Mouse (Mus musculus): ENCODE measurements around the gene Dnah6. TPM values are rescaled to one million over a fixed set of nuclear protein-coding genes. Genes with fewer than 3 reads are reported as not detected.

Gene Dnah6
- total and polyA plus RNA-seq, 2 experiments = not detected

DNA sequence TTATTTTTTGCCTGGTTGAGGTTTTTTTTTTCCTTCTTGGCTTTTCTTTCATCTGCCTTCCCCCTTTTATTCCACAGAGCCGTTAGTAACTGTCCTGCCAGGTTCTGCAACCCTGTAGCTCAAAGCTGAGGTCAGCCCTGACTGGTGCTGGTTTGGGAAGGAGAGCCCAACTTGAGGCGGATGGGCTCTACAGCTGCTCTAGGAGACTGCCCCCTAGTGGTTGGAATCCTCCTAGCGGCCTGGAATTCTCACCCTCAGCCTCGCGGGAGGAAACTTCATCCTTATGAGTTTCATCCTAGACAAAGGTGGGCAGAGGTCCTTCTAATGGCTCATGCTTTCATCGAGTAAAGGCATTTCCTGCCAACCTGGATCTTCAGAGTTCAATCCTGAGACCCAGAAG, 211.4 kb downstream of the Dnah6 start:
- no peak overlapping the region for H3K4me3 ChIP-seq (ENCODE audit: insufficient read depth, low read depth, low read length)
- no peaks in the 10 kb centered on the region for H3K27me3 ChIP-seq (ENCODE audit: control insufficient read depth, insufficient read depth, low read length)
- H3K9ac ChIP-seq (ENCODE audit: low read depth, low read length) = no peak overlapping the region
- no peaks in the 10 kb centered on the region for H3K79me2 ChIP-seq (ENCODE audit: control insufficient read depth, insufficient read depth, low read length)
- peak; percentile 19 for DNase-seq (ENCODE audit: extremely low read depth, low read depth, low spot score)
- no peak for TF ChIP-seq POLR2A (IDR thresholded peaks at IDR 0.05; ENCODE audit: extremely low read depth, insufficient read depth, low read length)
- TF ChIP-seq CTCF (IDR thresholded peaks at IDR 0.05; ENCODE audit: low read depth, low read length) = peak; percentile 84
- no peaks in the 10 kb centered on the region for H3K4me1 ChIP-seq (ENCODE audit: control insufficient read depth, insufficient read depth, low read length)
- no peaks in the 10 kb centered on the region for H3K36me3 ChIP-seq (ENCODE audit: control insufficient read depth, insufficient read depth, low read length)
- WGBS = 37% methylated on average over 6 of the region's 6 CpGs
- no peak overlapping the region for H3K27ac ChIP-seq (replicated peaks; ENCODE audit: insufficient read depth, low read depth, low read length)

DNA sequence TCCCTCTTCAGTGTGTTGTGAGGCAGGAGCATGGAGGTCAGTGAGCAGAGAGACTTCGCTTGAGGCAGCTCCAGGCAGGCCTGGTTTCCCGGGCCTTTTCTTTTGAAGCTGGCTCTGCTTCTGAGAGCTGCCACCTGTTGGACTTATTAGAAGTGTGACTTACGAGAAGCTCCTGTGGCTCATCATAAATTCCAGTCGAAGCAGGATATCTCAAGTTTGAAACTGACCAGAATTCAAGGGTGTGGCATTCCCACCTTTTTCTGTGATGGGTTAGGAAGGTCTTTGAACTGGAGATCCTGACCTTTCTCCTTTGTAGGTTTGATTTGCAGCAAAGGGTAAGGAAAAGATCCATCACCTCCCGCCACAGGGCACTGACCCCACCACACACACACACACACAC, 217.8 kb downstream of the Dnah6 start:
- no peaks in the 10 kb centered on the region for H3K4me1 ChIP-seq (ENCODE audit: control insufficient read depth, insufficient read depth, low read length)
- no peak overlapping the region for H3K9ac ChIP-seq (ENCODE audit: low read depth, low read length)
- H3K27me3 ChIP-seq (ENCODE audit: control insufficient read depth, insufficient read depth, low read length) = no peaks in the 10 kb centered on the region
- H3K36me3 ChIP-seq (ENCODE audit: control insufficient read depth, insufficient read depth, low read length) = no peaks in the 10 kb centered on the region
- TF ChIP-seq POLR2A (IDR thresholded peaks at IDR 0.05; ENCODE audit: extremely low read depth, insufficient read depth, low read length) = no peak
- TF ChIP-seq CTCF (IDR thresholded peaks at IDR 0.05; ENCODE audit: low read depth, low read length) = no peak
- H3K27ac ChIP-seq (replicated peaks; ENCODE audit: insufficient read depth, low read depth, low read length) = no peak overlapping the region
- no peak for DNase-seq (ENCODE audit: extremely low read depth, low read depth, low spot score)
- no peaks in the 10 kb centered on the region for H3K79me2 ChIP-seq (ENCODE audit: control insufficient read depth, insufficient read depth, low read length)
- no peak overlapping the region for H3K4me3 ChIP-seq (ENCODE audit: insufficient read depth, low read depth, low read length)
- 85% methylated on average over 5 of the region's 5 CpGs for WGBS

DNA sequence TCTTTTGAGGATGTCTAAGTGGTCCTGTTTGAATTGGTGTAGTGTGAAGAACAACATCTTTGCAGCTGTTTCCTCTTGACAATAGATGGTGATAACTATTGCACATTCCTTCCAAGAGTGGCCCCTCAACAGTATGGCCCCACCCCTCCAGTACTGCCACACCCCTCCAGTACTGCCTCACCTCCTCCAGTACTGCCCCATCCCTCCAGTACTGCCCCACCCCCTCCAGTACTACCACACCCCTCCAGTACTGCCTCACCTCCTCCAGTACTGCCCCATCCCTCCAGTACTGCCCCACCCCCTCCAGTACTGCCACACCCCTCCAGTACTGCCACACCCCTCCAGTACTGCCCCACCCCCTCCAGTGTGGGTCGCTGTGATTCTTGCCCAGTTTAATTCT, 219.1 kb downstream of the Dnah6 start:
- no peaks in the 10 kb centered on the region for H3K79me2 ChIP-seq (ENCODE audit: control insufficient read depth, insufficient read depth, low read length)
- H3K27ac ChIP-seq (replicated peaks; ENCODE audit: insufficient read depth, low read depth, low read length) = no peak overlapping the region
- no peaks in the 10 kb centered on the region for H3K36me3 ChIP-seq (ENCODE audit: control insufficient read depth, insufficient read depth, low read length)
- H3K4me1 ChIP-seq (ENCODE audit: control insufficient read depth, insufficient read depth, low read length) = no peaks in the 10 kb centered on the region
- DNase-seq (ENCODE audit: extremely low read depth, low read depth, low spot score) = no peak
- 29% methylated on average over 1 of the region's 1 CpGs for WGBS
- H3K9ac ChIP-seq (ENCODE audit: low read depth, low read length) = no peak overlapping the region
- H3K4me3 ChIP-seq (ENCODE audit: insufficient read depth, low read depth, low read length) = no peak overlapping the region
- TF ChIP-seq POLR2A (IDR thresholded peaks at IDR 0.05; ENCODE audit: extremely low read depth, insufficient read depth, low read length) = no peak
- TF ChIP-seq CTCF (IDR thresholded peaks at IDR 0.05; ENCODE audit: low read depth, low read length) = no peak
- no peaks in the 10 kb centered on the region for H3K27me3 ChIP-seq (ENCODE audit: control insufficient read depth, insufficient read depth, low read length)

DNA sequence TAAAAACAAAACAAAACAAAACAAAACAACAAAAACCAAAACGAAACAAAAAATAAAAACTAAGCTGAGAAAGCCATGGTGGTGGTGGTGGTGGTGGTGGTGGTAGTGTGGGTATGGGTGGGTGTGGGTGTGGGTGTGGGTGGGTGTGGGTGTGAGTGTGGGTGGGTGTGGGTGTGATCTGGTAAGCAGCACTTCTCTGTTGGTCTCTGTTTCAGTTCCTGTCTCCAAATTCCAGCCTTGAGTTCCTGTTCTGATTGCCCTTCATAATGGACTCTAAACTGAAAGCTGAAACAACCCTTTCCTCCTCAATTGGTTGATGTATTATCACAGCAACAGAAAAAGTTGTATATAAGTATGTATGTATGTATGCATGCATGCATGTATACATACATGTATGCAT, 222.6 kb downstream of the Dnah6 start:
- no peaks in the 10 kb centered on the region for H3K79me2 ChIP-seq (ENCODE audit: control insufficient read depth, insufficient read depth, low read length)
- no peaks in the 10 kb centered on the region for H3K4me1 ChIP-seq (ENCODE audit: control insufficient read depth, insufficient read depth, low read length)
- DNase-seq (ENCODE audit: extremely low read depth, low read depth, low spot score) = no peak
- no peak overlapping the region for H3K9ac ChIP-seq (ENCODE audit: low read depth, low read length)
- 83% methylated on average over 1 of the region's 1 CpGs for WGBS
- no peak overlapping the region for H3K27ac ChIP-seq (replicated peaks; ENCODE audit: insufficient read depth, low read depth, low read length)
- H3K27me3 ChIP-seq (ENCODE audit: control insufficient read depth, insufficient read depth, low read length) = no peaks in the 10 kb centered on the region
- TF ChIP-seq CTCF (IDR thresholded peaks at IDR 0.05; ENCODE audit: low read depth, low read length) (no peak), POLR2A (IDR thresholded peaks at IDR 0.05; ENCODE audit: extremely low read depth, insufficient read depth, low read length) (no peak)
- H3K36me3 ChIP-seq (ENCODE audit: control insufficient read depth, insufficient read depth, low read length) = no peaks in the 10 kb centered on the region
- H3K4me3 ChIP-seq (ENCODE audit: insufficient read depth, low read depth, low read length) = no peak overlapping the region

DNA sequence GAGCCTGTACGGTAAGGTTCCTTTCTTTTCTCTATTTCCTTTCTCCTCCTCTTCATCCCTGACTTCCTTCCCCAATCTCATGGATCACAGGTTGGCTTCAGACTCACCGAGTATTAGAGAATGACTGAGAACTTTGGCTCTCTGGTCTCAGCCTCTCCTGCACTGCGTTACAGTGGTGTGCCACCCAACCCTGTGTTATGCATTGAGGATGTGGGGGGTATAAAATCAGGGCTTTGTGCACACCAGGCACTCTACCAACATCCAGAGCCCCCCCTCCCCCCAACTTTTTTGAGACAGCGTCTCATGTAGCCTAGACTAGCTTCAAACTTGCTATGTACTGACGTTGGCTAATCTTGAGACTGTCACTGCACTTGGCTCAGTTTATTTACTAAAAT, 227.8 kb downstream of the Dnah6 start:
- DNase-seq (ENCODE audit: extremely low read depth, low read depth, low spot score) = peak; percentile 12
- no peak overlapping the region for H3K27ac ChIP-seq (replicated peaks; ENCODE audit: insufficient read depth, low read depth, low read length)
- no peak overlapping the region for H3K9ac ChIP-seq (ENCODE audit: low read depth, low read length)
- no peak overlapping the region for H3K4me3 ChIP-seq (ENCODE audit: insufficient read depth, low read depth, low read length)
- 51% methylated on average over 5 of the region's 5 CpGs for WGBS
- no peaks in the 10 kb centered on the region for H3K79me2 ChIP-seq (ENCODE audit: control insufficient read depth, insufficient read depth, low read length)
- H3K4me1 ChIP-seq (ENCODE audit: control insufficient read depth, insufficient read depth, low read length) = no peaks in the 10 kb centered on the region
- H3K27me3 ChIP-seq (ENCODE audit: control insufficient read depth, insufficient read depth, low read length) = no peaks in the 10 kb centered on the region
- TF ChIP-seq POLR2A (IDR thresholded peaks at IDR 0.05; ENCODE audit: extremely low read depth, insufficient read depth, low read length) (no peak), CTCF (IDR thresholded peaks at IDR 0.05; ENCODE audit: low read depth, low read length) (no peak)
- H3K36me3 ChIP-seq (ENCODE audit: control insufficient read depth, insufficient read depth, low read length) = no peaks in the 10 kb centered on the region

DNA sequence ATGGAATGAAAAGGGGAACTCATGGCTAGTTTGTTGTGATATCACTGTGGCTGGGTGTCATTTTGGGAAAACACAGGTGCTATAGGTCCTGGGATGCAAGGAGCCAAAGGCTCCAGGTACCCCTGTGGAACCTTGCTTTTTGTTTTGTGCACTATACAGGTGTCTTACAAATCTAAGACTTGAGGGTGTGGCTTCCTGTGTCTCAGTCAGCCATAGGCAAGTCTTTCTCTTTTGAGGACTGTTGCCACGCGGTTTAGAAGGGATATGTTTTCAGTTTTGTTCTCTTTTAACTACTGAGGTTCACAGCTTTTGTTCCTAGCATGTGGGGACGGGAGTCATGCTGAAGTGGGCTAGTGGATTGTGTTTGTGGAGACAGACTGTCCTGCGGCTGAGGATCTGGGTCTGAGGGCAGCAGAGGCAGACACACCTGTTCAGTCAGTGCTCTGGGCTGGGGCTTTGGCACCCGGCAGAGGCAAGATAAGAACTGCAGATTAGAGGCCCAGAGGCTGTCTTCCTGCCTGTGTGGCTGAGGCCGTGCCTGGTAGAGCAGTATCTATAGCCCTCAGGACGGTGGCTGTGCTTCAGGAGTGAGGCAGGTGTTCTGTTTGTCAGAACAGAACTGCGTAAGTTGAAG, 228.3 kb downstream of the Dnah6 start:
- Histone ChIP-seq H3K9ac (ENCODE audit: low read depth, low read length) (no peak overlapping the region), H3K79me2 (ENCODE audit: control insufficient read depth, insufficient read depth, low read length) (no peaks in the 10 kb centered on the region), H3K27ac (replicated peaks; ENCODE audit: insufficient read depth, low read depth, low read length) (no peak overlapping the region), H3K36me3 (ENCODE audit: control insufficient read depth, insufficient read depth, low read length) (no peaks in the 10 kb centered on the region), H3K4me3 (ENCODE audit: insufficient read depth, low read depth, low read length) (no peak overlapping the region), H3K27me3 (ENCODE audit: control insufficient read depth, insufficient read depth, low read length) (no peaks in the 10 kb centered on the region), H3K4me1 (ENCODE audit: control insufficient read depth, insufficient read depth, low read length) (no peaks in the 10 kb centered on the region)
- TF ChIP-seq POLR2A (IDR thresholded peaks at IDR 0.05; ENCODE audit: extremely low read depth, insufficient read depth, low read length) (no peak), CTCF (IDR thresholded peaks at IDR 0.05; ENCODE audit: low read depth, low read length) (no peak)
- 72% methylated on average over 8 of the region's 8 CpGs for WGBS
- DNase-seq (ENCODE audit: extremely low read depth, low read depth, low spot score) = no peak
